Mouse (Mus musculus): ENCODE data around the gene Sptan1. TPM values are rescaled to one million over a fixed set of nuclear protein-coding genes. Genes with fewer than 3 reads are reported as not detected.

Sptan1 gene
- polyA plus RNA-seq, 1 experiment = 93.4 TPM

- Histone ChIP-seq H3ac (ENCODE audit: control insufficient read depth, insufficient read length, low read depth) (no peak overlapping the region), H3K36me3 (ENCODE audit: control insufficient read depth, insufficient read depth) (peaks cover 54% of the 10 kb centered on the region), H3K79me2 (ENCODE audit: control insufficient read depth, insufficient read depth) (no peaks in the 10 kb centered on the region), H3K27me3 (ENCODE audit: control insufficient read depth, insufficient read depth, insufficient read length) (no peaks in the 10 kb centered on the region), H3K4me3 (ENCODE audit: insufficient read depth, poor library complexity, severe bottlenecking) (no peak overlapping the region), H3K79me3 (ENCODE audit: low read depth) (no peaks in the 10 kb centered on the region)
- no peak for TF ChIP-seq CTCF (IDR thresholded peaks at IDR 0.05; ENCODE audit: control insufficient read depth, insufficient read depth, insufficient read length)
- TF ChIP-seq MAX (IDR thresholded peaks at IDR 0.05) = no peak
- no peak for TF ChIP-seq CEBPB (IDR thresholded peaks at IDR 0.05; ENCODE audit: low read depth)
- no peak for TF ChIP-seq FOSL1 (IDR thresholded peaks at IDR 0.05; ENCODE audit: insufficient read depth, low read length, poor library complexity, severe bottlenecking)
- no peak for TF ChIP-seq MYOG (IDR thresholded peaks at IDR 0.05; ENCODE audit: control insufficient read depth, extremely low read depth, insufficient read length)
- TF ChIP-seq MYOD1 (IDR thresholded peaks at IDR 0.05; ENCODE audit: control insufficient read depth, insufficient read length, low read depth) = no peak
- TF ChIP-seq USF1 (IDR thresholded peaks at IDR 0.05; ENCODE audit: low read depth) = no peak
Observed at GRCm38 (mm10) chr2:30032244-30032846, 67.0 kb downstream of the Sptan1 start.

- Histone ChIP-seq H3K36me3 (ENCODE audit: control insufficient read depth, insufficient read depth) (peaks cover 48% of the 10 kb centered on the region), H3K27me3 (ENCODE audit: control insufficient read depth, insufficient read depth, insufficient read length) (no peaks in the 10 kb centered on the region), H3K79me2 (ENCODE audit: control insufficient read depth, insufficient read depth) (no peaks in the 10 kb centered on the region)
Observed at GRCm38 (mm10) chr2:30032957-30033356, 67.6 kb downstream of the Sptan1 start.

GRCm38 (mm10) chr2:30037762-30038161 lies 72.4 kb downstream of the Sptan1 start:
- TF ChIP-seq USF1 (IDR thresholded peaks at IDR 0.05; ENCODE audit: low read depth) (no peak), CEBPB (IDR thresholded peaks at IDR 0.05; ENCODE audit: low read depth) (no peak), CTCF (IDR thresholded peaks at IDR 0.05; ENCODE audit: control insufficient read depth, insufficient read depth, insufficient read length) (no peak), MYOD1 (IDR thresholded peaks at IDR 0.05; ENCODE audit: control insufficient read depth, insufficient read length, low read depth) (no peak), MYOG (IDR thresholded peaks at IDR 0.05; ENCODE audit: control insufficient read depth, extremely low read depth, insufficient read length) (no peak), FOSL1 (IDR thresholded peaks at IDR 0.05; ENCODE audit: insufficient read depth, low read length, poor library complexity, severe bottlenecking) (no peak), MAX (IDR thresholded peaks at IDR 0.05) (no peak)
- Histone ChIP-seq H3K36me3 (ENCODE audit: control insufficient read depth, insufficient read depth) (no peaks in the 10 kb centered on the region), H3K27me3 (ENCODE audit: control insufficient read depth, insufficient read depth, insufficient read length) (no peaks in the 10 kb centered on the region), H3K79me2 (ENCODE audit: control insufficient read depth, insufficient read depth) (no peaks in the 10 kb centered on the region), H3K4me3 (ENCODE audit: insufficient read depth, poor library complexity, severe bottlenecking) (no peak overlapping the region), H3K79me3 (ENCODE audit: low read depth) (no peaks in the 10 kb centered on the region), H3ac (ENCODE audit: control insufficient read depth, insufficient read length, low read depth) (no peak overlapping the region)

More at GRCm38 (mm10) chr2:30032957-30033356, 67.6 kb downstream of the Sptan1 start:
- Histone ChIP-seq H3K79me3 (ENCODE audit: low read depth) (no peaks in the 10 kb centered on the region), H3K4me3 (ENCODE audit: insufficient read depth, poor library complexity, severe bottlenecking) (no peak overlapping the region), H3ac (ENCODE audit: control insufficient read depth, insufficient read length, low read depth) (no peak overlapping the region)
- TF ChIP-seq CEBPB (IDR thresholded peaks at IDR 0.05; ENCODE audit: low read depth) (no peak), MYOG (IDR thresholded peaks at IDR 0.05; ENCODE audit: control insufficient read depth, extremely low read depth, insufficient read length) (no peak), CTCF (IDR thresholded peaks at IDR 0.05; ENCODE audit: control insufficient read depth, insufficient read depth, insufficient read length) (no peak), MAX (IDR thresholded peaks at IDR 0.05) (no peak), USF1 (IDR thresholded peaks at IDR 0.05; ENCODE audit: low read depth) (no peak), MYOD1 (IDR thresholded peaks at IDR 0.05; ENCODE audit: control insufficient read depth, insufficient read length, low read depth) (no peak), FOSL1 (IDR thresholded peaks at IDR 0.05; ENCODE audit: insufficient read depth, low read length, poor library complexity, severe bottlenecking) (no peak)

DNA sequence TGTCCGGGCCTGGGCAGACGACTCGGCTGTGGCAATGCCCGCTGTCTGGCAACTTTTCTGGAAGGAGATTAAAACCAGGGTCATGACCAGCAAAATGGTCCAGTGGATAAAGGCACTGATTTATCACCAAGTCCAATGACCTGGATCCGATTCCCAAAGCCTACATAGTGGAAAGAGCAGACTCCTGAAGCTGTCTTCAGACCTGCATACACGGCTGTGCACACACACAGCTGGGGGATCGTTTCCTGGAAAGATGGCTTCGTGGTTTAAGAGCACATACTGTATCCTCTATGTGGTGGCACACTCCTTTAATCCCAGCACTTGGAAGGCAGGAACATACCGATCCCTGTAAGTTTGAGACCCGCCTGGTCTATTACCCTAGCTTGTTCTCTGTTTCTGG lies 73.0 kb downstream of the Sptan1 start:
- Histone ChIP-seq H3K79me3 (ENCODE audit: low read depth) (no peaks in the 10 kb centered on the region), H3K79me2 (ENCODE audit: control insufficient read depth, insufficient read depth) (no peaks in the 10 kb centered on the region), H3ac (ENCODE audit: control insufficient read depth, insufficient read length, low read depth) (no peak overlapping the region), H3K36me3 (ENCODE audit: control insufficient read depth, insufficient read depth) (no peaks in the 10 kb centered on the region), H3K27me3 (ENCODE audit: control insufficient read depth, insufficient read depth, insufficient read length) (no peaks in the 10 kb centered on the region), H3K4me3 (ENCODE audit: insufficient read depth, poor library complexity, severe bottlenecking) (no peak overlapping the region)
- no peak for TF ChIP-seq USF1 (IDR thresholded peaks at IDR 0.05; ENCODE audit: low read depth)
- TF ChIP-seq MYOG (IDR thresholded peaks at IDR 0.05; ENCODE audit: control insufficient read depth, extremely low read depth, insufficient read length) = no peak
- no peak for TF ChIP-seq FOSL1 (IDR thresholded peaks at IDR 0.05; ENCODE audit: insufficient read depth, low read length, poor library complexity, severe bottlenecking)
- TF ChIP-seq CTCF (IDR thresholded peaks at IDR 0.05; ENCODE audit: control insufficient read depth, insufficient read depth, insufficient read length) = no peak
- no peak for TF ChIP-seq MYOD1 (IDR thresholded peaks at IDR 0.05; ENCODE audit: control insufficient read depth, insufficient read length, low read depth)
- no peak for TF ChIP-seq MAX (IDR thresholded peaks at IDR 0.05)
- no peak for TF ChIP-seq CEBPB (IDR thresholded peaks at IDR 0.05; ENCODE audit: low read depth)

GRCm38 (mm10) chr2:30039687-30040086 lies 74.3 kb downstream of the Sptan1 start:
- TF ChIP-seq CEBPB (IDR thresholded peaks at IDR 0.05; ENCODE audit: low read depth) (no peak), MAX (IDR thresholded peaks at IDR 0.05) (no peak), MYOD1 (IDR thresholded peaks at IDR 0.05; ENCODE audit: control insufficient read depth, insufficient read length, low read depth) (no peak), MYOG (IDR thresholded peaks at IDR 0.05; ENCODE audit: control insufficient read depth, extremely low read depth, insufficient read length) (no peak), USF1 (IDR thresholded peaks at IDR 0.05; ENCODE audit: low read depth) (no peak), CTCF (IDR thresholded peaks at IDR 0.05; ENCODE audit: control insufficient read depth, insufficient read depth, insufficient read length) (no peak), FOSL1 (IDR thresholded peaks at IDR 0.05; ENCODE audit: insufficient read depth, low read length, poor library complexity, severe bottlenecking) (no peak)
- no peak overlapping the region for H3K4me3 ChIP-seq (ENCODE audit: insufficient read depth, poor library complexity, severe bottlenecking)
- no peaks in the 10 kb centered on the region for H3K27me3 ChIP-seq (ENCODE audit: control insufficient read depth, insufficient read depth, insufficient read length)
- no peaks in the 10 kb centered on the region for H3K79me2 ChIP-seq (ENCODE audit: control insufficient read depth, insufficient read depth)
- no peaks in the 10 kb centered on the region for H3K79me3 ChIP-seq (ENCODE audit: low read depth)
- H3ac ChIP-seq (ENCODE audit: control insufficient read depth, insufficient read length, low read depth) = no peak overlapping the region
- no peaks in the 10 kb centered on the region for H3K36me3 ChIP-seq (ENCODE audit: control insufficient read depth, insufficient read depth)
